Mouse (Mus musculus) liver, postnatal 0 days (tissue): ENCODE measurements at regions not wholly inside any gene's neighbourhood (a gene's known extent, or its start where the extent isn't known, plus 50 kb on each side); places are given as distances from the start of the nearest gene placed in this dataset.

Source experiments
- CTCF ChIP-seq: sonication (generic); IDR thresholded peaks from 2 replicates; pipeline ENCODE4 v1.5.1; 2016; ENCODE audit warnings: antibody characterized with exemption, low read depth
- EP300 ChIP-seq: IDR thresholded peaks from 2 replicates; pipeline ENCODE4 v1.6.1; 2016; ENCODE audit warnings: antibody characterized with exemption, low read depth, mild to moderate bottlenecking

DNA sequence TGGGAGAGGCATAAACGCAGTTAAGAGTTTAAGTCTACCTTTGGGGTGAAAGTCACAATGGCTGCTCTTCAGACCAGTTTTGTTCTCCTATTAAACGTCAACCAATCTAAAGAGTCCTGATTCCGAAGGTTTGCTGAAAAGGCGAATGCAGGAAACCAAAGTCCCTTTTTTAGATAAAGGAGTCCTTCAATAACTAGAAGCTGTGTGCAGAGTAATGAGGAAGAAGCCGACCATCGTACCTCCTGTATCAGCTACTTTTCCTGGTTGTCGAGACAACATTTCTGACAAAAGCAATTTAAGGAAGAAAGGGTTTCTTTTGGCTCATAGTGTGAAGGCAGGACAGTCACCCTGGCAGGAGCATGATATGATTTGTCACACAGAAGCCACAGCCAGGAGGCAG, 252.9 kb upstream of the Nr2f2 start:
- TF ChIP-seq CTCF, result no peak
- no peak for TF ChIP-seq EP300
